Mouse (Mus musculus): ENCODE measurements at regions not wholly inside any gene's neighbourhood (a gene's known extent, or its start where the extent isn't known, plus 50 kb on each side); places are given as distances from the start of the nearest gene placed in this dataset.
A peak's percentile ranks its signal among the peaks of the same experiment; 100 is the strongest.

DNA sequence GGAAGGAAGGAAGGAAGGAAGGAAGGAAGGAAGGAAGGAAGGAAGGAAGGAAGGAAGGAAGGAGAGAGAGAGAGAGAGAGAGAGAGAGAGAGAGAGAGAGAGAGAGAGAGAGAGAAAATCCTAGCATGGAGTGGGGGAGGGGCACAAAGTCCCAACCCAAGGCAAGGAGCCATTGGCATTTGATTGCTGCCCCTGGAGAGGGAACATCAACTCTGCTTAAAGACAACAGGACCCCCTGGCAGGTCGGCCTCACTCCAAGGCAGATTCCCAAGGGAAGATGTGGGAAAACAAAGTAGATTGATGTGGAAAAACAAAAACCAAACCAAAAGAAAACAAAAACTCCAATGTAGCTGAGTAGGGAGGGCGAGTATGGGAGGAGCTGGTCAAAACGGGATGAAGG is 49.9 kb upstream of the Fzd10 start:
- Histone ChIP-seq H3K4me2 (no peak overlapping the region), H3K27me3 (replicated peaks) (peaks cover 22% of the 10 kb centered on the region), H3K9ac (no peak overlapping the region), H3K9me3 (replicated peaks) (no peaks in the 10 kb centered on the region), H3K4me1 (no peaks in the 10 kb centered on the region), H3K36me3 (no peaks in the 10 kb centered on the region), H3K4me3 (no peak overlapping the region), H3K27ac (no peak overlapping the region)
- WGBS (ENCODE audit: insufficient replicate concordance), result 27% methylated on average over 3 of the region's 3 CpGs
- no peak for ATAC-seq

DNA sequence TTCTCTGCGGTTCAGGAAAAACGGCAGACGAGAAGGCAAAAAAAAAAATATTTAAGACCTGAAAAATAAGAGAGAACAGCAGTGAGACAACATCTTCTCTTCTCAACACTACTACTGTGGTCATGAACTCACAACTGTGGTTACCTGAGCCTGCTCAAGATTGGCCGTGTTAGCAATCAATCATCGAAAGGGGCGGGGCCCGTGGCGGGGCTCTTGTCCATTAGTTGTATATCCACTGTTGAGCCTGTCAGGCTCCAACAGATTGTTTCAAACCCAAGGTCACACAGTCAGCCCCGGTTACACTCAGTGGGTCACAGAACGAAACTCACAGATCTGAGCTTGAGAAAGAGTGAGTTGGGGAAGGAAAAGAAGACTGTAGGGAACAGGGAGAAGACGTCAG is 50.8 kb upstream of the Fzd10 start:
- no peak overlapping the region for H3K27ac ChIP-seq
- H3K9me3 ChIP-seq (replicated peaks), result no peaks in the 10 kb centered on the region
- H3K4me2 ChIP-seq, result no peak overlapping the region
- WGBS (ENCODE audit: insufficient replicate concordance), result 73% methylated on average over 11 of the region's 11 CpGs
- peaks cover 22% of the 10 kb centered on the region for H3K27me3 ChIP-seq (replicated peaks)
- no peaks in the 10 kb centered on the region for H3K4me1 ChIP-seq
- no peak overlapping the region for H3K4me3 ChIP-seq
- H3K36me3 ChIP-seq, result no peaks in the 10 kb centered on the region
- H3K9ac ChIP-seq, result no peak overlapping the region
- no peak for ATAC-seq

DNA sequence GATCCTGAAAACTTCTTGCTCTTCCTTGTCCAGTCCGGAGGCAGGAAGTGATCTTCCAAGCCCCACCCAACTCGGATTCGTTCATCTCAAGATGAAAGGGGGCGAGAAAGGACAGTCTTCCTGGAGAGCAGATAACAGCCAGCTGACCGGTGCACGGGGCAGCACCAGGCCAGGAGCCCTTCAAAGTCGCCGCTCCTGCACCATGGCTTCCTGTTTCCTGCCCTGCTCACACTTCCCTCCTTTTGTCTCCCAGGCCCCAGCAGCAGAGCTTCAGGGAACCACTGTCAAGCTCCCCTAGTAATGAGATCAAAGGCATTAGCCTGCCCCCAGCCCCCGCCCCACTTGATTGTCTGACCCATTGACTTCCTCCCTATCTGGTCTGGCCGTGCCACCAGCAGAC is 58.6 kb upstream of the Fzd10 start:
- Histone ChIP-seq H3K4me2 (peak overlapping the region; percentile 25), H3K36me3 (no peaks in the 10 kb centered on the region), H3K4me1 (no peaks in the 10 kb centered on the region), H3K9me3 (replicated peaks) (no peaks in the 10 kb centered on the region), H3K9ac (no peak overlapping the region), H3K27me3 (replicated peaks) (no peaks in the 10 kb centered on the region), H3K4me3 (no peak overlapping the region), H3K27ac (no peak overlapping the region)
- WGBS (ENCODE audit: insufficient replicate concordance), result 1% methylated on average over 10 of the region's 10 CpGs
- peak; percentile 68 for ATAC-seq

DNA sequence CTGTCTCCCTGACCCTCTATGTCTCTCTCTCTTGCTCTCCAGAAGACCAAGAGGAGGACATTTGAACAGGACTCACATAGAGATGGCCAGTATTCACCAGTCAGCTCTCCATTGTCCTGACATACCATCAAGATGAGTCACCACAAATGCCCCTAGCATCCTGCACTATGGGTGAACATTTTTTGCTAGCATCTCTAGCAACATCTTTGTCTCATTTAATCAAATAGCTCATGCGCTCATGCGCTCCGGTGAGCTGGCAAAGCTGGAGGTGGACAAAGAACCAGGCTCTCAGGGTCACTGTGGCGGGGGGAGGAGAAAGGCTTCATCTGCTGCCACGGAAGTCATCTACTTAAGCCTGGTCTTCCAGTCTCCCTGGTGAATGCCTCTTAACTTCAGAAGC is 62.0 kb upstream of the Fzd10 start:
- H3K4me1 ChIP-seq, result no peaks in the 10 kb centered on the region
- no peaks in the 10 kb centered on the region for H3K36me3 ChIP-seq
- no peaks in the 10 kb centered on the region for H3K27me3 ChIP-seq (replicated peaks)
- WGBS (ENCODE audit: insufficient replicate concordance), result 75% methylated on average over 5 of the region's 5 CpGs
- no peak overlapping the region for H3K9ac ChIP-seq
- ATAC-seq, result no peak
- H3K4me2 ChIP-seq, result no peak overlapping the region
- no peaks in the 10 kb centered on the region for H3K9me3 ChIP-seq (replicated peaks)
- no peak overlapping the region for H3K4me3 ChIP-seq
- H3K27ac ChIP-seq, result no peak overlapping the region

DNA sequence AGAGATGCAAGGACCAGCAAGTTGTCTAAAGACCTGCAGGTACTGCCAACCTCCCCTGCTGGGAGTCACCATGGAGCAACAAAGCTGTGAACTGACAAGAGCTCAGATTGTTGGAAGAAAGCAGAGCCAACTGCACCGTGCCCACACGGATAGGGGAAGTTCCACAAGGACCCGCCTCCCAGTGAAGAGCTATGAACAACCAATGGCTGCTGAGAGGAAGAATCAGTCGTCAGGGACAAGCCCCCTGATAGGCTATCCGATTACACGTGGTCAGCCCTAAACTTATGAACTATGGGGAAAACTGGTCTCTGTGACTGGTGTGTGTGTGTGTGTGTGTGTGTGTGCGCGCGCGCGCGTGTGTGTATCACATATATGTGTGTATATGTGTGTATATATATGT is 63.4 kb upstream of the Fzd10 start:
- Histone ChIP-seq H3K4me3 (no peak overlapping the region), H3K27me3 (replicated peaks) (no peaks in the 10 kb centered on the region), H3K9ac (no peak overlapping the region), H3K27ac (no peak overlapping the region), H3K4me1 (no peaks in the 10 kb centered on the region), H3K4me2 (no peak overlapping the region), H3K9me3 (replicated peaks) (no peaks in the 10 kb centered on the region), H3K36me3 (no peaks in the 10 kb centered on the region)
- ATAC-seq, result no peak
- WGBS (ENCODE audit: insufficient replicate concordance), result 47% methylated on average over 12 of the region's 12 CpGs

DNA sequence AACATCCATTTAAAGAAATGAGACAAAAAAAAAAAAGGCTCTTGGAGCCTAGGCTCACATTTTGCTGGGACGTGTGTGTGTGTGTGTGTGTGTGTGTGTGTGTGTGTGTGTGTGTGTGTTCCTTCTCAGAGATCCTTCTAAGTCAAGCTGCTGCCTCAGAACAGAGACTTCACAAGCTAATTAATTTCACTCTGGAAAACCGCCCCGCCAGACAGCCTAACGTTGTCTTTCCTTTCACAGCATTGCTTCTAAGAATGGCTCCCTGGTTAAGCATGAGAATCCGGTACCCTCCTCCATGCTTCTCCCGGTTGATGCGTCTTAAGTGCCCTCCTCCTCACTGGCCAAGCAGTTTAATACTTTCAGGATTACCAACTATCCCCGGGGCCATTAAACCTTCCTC is 64.3 kb upstream of the Fzd10 start:
- H3K9ac ChIP-seq, result no peak overlapping the region
- H3K27ac ChIP-seq, result no peak overlapping the region
- H3K4me1 ChIP-seq, result no peaks in the 10 kb centered on the region
- ATAC-seq, result no peak
- H3K36me3 ChIP-seq, result no peaks in the 10 kb centered on the region
- H3K9me3 ChIP-seq (replicated peaks), result no peaks in the 10 kb centered on the region
- H3K27me3 ChIP-seq (replicated peaks), result no peaks in the 10 kb centered on the region
- no peak overlapping the region for H3K4me2 ChIP-seq
- 48% methylated on average over 8 of the region's 8 CpGs for WGBS (ENCODE audit: insufficient replicate concordance)
- H3K4me3 ChIP-seq, result no peak overlapping the region

DNA sequence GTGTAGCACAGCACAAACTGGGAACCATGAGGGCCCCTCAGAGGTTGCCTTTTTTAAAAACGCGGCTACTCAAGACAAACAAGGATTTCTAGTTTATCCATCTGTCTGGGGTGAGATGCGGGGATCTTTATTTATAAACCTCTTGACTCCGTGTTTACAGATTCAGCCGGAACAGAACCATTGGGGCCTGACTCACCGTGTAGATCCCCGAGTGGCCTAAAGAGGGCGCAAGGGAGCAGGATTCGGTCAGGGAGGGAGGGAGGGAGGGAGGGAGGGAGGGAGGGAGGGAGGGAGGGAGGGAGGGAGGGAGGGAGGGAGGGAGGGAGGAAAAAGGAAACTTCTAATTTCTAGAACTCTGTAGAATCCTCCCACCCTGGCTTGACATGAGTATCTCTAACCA is 73.4 kb upstream of the Fzd10 start:
- Histone ChIP-seq H3K36me3 (no peaks in the 10 kb centered on the region), H3K9me3 (replicated peaks) (no peaks in the 10 kb centered on the region), H3K27ac (no peak overlapping the region), H3K27me3 (replicated peaks) (no peaks in the 10 kb centered on the region), H3K4me1 (no peaks in the 10 kb centered on the region), H3K4me2 (no peak overlapping the region), H3K9ac (no peak overlapping the region), H3K4me3 (no peak overlapping the region)
- 35% methylated on average over 6 of the region's 9 CpGs for WGBS (ENCODE audit: insufficient replicate concordance)
- ATAC-seq, result no peak

DNA sequence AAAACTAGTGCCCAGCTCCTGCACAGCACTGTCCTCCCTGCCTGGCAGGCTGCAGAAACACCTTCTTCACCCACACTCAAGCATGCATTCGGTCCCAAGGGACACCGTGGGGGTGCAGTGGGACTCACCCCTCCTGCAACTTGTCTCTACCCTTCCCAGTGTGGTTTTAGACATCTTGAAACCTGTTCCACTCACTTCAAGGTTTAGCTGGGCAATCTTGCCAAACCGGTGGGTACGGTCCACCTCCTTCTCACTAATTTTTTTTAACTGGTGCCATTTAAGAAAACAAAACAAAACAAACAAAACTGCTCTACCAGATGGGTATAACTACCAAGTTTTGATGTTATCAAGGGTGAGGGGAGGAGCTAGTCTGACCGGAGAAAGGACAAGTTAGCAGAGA is 74.2 kb upstream of the Fzd10 start:
- Histone ChIP-seq H3K4me3 (no peak overlapping the region), H3K27ac (no peak overlapping the region), H3K27me3 (replicated peaks) (no peaks in the 10 kb centered on the region), H3K9ac (no peak overlapping the region), H3K9me3 (replicated peaks) (no peaks in the 10 kb centered on the region), H3K4me1 (no peaks in the 10 kb centered on the region), H3K36me3 (no peaks in the 10 kb centered on the region), H3K4me2 (no peak overlapping the region)
- 68% methylated on average over 5 of the region's 5 CpGs for WGBS (ENCODE audit: insufficient replicate concordance)
- no peak for ATAC-seq

DNA sequence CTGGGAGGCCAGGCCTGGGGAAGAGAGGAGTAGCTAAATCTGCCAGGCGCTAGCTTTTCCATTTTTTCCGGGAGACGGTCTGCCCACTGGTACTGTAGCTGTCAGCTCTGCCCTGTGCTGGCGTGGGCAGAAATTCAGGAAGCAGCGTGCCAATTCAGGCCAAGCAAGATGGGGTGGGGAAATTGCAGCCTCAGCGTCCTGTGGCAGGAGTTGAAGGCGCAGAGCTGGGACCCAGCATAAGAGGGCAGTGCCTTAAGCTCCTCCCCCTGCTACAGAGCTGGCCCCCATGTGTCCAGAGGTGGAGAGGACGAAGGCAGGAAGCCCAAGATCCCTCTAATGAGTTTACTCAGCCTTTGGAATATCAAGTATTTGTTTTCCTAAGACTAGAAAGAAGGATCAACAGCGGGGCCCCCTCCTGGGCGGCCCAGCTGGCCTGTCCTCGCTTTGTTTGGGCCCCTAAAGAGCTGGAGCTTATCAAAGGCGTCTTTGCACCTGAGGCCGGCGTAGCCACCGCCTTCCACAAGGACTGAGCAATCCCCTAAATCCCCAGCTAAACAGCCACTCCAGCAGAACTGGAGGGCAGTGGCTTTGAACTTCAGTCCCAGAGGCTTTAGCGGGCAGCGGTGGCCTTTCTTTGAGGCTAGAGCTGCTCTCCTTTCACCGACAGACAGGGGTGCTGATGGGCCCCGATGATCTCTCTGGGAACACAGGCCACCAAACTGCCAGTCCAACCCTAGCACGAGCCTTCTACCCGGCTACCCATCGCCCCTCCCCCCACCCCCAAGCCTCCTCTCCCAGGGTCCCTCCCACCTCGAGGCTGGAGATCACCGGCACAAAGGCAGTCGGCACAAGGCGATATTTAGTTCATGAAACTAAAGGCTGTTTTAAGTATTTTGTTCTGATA is 76.0 kb upstream of the Fzd10 start:
- H3K27me3 ChIP-seq (replicated peaks), result no peaks in the 10 kb centered on the region

DNA sequence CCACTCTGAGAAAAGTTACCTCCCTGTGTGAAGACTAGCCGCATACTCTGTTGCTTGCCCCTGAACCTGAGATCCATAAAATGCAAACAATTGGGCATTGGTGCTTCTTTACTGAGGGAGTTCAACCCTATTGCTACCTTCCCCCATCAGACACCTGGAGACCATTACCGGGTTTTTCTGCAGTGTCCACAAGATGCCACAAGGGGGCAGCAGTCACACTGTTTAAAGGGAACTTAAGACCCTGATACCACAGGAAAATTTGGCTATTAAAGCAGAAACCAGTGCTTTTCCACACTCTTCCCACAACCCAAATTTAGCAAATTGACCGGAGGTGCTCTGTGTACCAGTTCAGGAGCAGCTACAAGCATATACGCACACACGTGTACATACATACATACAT is 78.0 kb upstream of the Fzd10 start:
- ATAC-seq, result no peak
- WGBS (ENCODE audit: insufficient replicate concordance), result 36% methylated on average over 5 of the region's 5 CpGs

More for the DNA sequence above, 76.0 kb upstream of the Fzd10 start:
- no peak overlapping the region for H3K4me3 ChIP-seq
- H3K36me3 ChIP-seq, result no peaks in the 10 kb centered on the region
- ATAC-seq, result no peak
- no peak overlapping the region for H3K9ac ChIP-seq
- WGBS (ENCODE audit: insufficient replicate concordance), result 25% methylated on average over 26 of the region's 26 CpGs
- no peak overlapping the region for H3K27ac ChIP-seq
- no peaks in the 10 kb centered on the region for H3K9me3 ChIP-seq (replicated peaks)
- H3K4me1 ChIP-seq, result no peaks in the 10 kb centered on the region
- no peak overlapping the region for H3K4me2 ChIP-seq

DNA sequence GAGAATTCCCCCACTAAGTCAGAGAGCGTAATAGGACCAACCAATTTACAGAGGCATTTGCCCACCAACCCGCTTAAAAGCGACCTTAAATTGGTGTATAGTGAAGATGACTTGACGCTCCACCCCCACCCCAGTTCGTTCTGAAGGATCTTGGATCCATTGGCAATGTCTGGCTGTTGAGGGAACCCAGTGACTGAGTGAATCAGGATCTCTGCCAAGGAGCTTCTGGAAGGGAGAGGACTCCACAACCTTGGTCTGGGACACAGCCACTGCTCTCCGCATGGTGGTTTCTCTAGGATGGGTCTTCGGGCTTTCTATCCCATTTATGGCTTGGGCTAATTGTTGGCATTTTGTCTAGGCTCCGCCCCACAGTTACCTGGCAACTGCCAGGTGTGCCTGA is 83.3 kb upstream of the Fzd10 start:
- no peak overlapping the region for H3K4me3 ChIP-seq
- no peak overlapping the region for H3K4me2 ChIP-seq
- no peak overlapping the region for H3K27ac ChIP-seq
- peaks cover 19% of the 10 kb centered on the region; the same call in 1 of the 2 replicates for H3K27me3 ChIP-seq (replicated peaks)
- H3K9me3 ChIP-seq (replicated peaks), result no peaks in the 10 kb centered on the region
- no peak for ATAC-seq
- H3K9ac ChIP-seq, result no peak overlapping the region
- WGBS (ENCODE audit: insufficient replicate concordance), result 48% methylated on average over 8 of the region's 8 CpGs
- H3K4me1 ChIP-seq, result no peaks in the 10 kb centered on the region
- H3K36me3 ChIP-seq, result no peaks in the 10 kb centered on the region

More for the DNA sequence above, 78.0 kb upstream of the Fzd10 start:
- Histone ChIP-seq H3K36me3 (no peaks in the 10 kb centered on the region), H3K9ac (no peak overlapping the region), H3K4me2 (no peak overlapping the region), H3K4me1 (no peaks in the 10 kb centered on the region), H3K27me3 (replicated peaks) (0 out of 2 replicates have a peak, but pooled peaks cover 7% of the 10 kb centered on the region), H3K27ac (no peak overlapping the region), H3K4me3 (no peak overlapping the region), H3K9me3 (replicated peaks) (no peaks in the 10 kb centered on the region)

DNA sequence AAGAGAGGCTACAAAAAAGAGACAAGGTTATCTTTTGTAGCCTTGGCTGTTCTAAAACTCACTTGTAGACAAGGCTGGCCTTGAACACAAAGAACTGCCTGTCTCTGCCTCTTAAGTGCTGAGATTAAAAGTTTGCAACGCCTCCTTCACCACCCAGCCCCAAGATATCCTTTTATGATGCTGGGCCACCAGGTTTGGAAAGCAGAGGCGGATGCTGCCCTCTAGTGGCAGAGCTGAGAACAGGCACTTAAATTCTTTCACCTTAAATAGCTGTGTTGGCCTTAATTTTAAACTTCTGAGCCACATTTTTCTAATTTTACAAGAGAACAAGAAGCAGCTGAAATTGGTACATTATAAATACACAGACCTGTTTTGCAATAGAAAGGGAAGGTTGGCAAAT is 82.5 kb upstream of the Tmem132d start:
- Histone ChIP-seq H3K9ac (no peak overlapping the region), H3K4me1 (no peaks in the 10 kb centered on the region), H3K9me3 (replicated peaks) (no peaks in the 10 kb centered on the region), H3K27me3 (replicated peaks) (peaks cover 19% of the 10 kb centered on the region; the same call in 1 of the 2 replicates), H3K27ac (no peak overlapping the region), H3K4me3 (no peak overlapping the region), H3K4me2 (no peak overlapping the region), H3K36me3 (no peaks in the 10 kb centered on the region)
- no peak for ATAC-seq
- 5% methylated on average over 2 of the region's 2 CpGs for WGBS (ENCODE audit: insufficient replicate concordance)

DNA sequence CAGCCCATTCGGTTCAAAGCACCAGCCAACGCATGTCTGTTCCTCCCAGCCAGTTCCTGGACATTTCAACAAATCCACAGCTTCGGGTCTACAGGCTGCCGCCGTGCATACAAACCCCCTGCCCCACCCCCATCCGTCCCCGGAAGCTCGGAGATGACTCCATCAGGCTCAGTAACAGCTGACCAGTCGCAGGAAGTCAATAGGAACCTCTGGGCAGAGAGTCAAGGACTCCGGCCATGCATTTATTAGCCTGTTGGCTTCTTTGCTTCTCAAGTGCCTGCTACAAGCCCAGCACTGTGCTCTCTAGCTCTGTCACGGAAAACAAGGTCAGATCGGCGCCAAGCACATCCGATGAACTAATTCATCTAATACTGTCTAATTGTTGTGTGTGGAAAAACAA is 80.4 kb upstream of the Tmem132d start:
- Histone ChIP-seq H3K36me3 (no peaks in the 10 kb centered on the region), H3K4me1 (no peaks in the 10 kb centered on the region), H3K4me2 (no peak overlapping the region), H3K27ac (no peak overlapping the region), H3K27me3 (replicated peaks) (peaks cover 12% of the 10 kb centered on the region; the same call in 1 of the 2 replicates), H3K4me3 (no peak overlapping the region), H3K9me3 (replicated peaks) (0 out of 2 replicates have a peak, but pooled peaks cover 9% of the 10 kb centered on the region), H3K9ac (no peak overlapping the region)
- 64% methylated on average over 14 of the region's 14 CpGs for WGBS (ENCODE audit: insufficient replicate concordance)
- ATAC-seq, result no peak
